In genomic region chr2:91537588-91538205, GRCm38 (mm10) we compare ENCODE assay signal across 7 mouse cellular contexts. TPM values are rescaled to one million over a fixed set of nuclear protein-coding genes. Genes with fewer than 3 reads are reported as not detected.
A peak's percentile ranks its signal among the peaks of the same experiment; 100 is the strongest.
DNase-seq lines count a peak whose midpoint lies in the region; ATAC-seq and TF ChIP-seq lines count a peak whose summit lies in the region.

No protein-coding gene starts in this region.

- no peak for TF ChIP-seq POLR2A in liver, adult 2 months (IDR thresholded peaks at IDR 0.05; ENCODE audit: extremely low read depth, insufficient read depth, low read length)

- TF ChIP-seq CTCF in kidney, postnatal 0 days (IDR thresholded peaks at IDR 0.05; ENCODE audit: low read depth), result peak; percentile 38
- 0 out of 2 replicates have a peak, but pooled peaks have one; percentile 14 for TF ChIP-seq CTCF in liver, adult 2 months (IDR thresholded peaks at IDR 0.05; ENCODE audit: low read depth, low read length)

- under 1% methylated on average over 17 of the region's 17 CpGs for WGBS in heart, embryonic 13.5 days
- 3% methylated on average over 17 of the region's 17 CpGs for WGBS in kidney, postnatal 0 days
- WGBS in liver, adult 2 months, result under 1% methylated on average over 17 of the region's 17 CpGs

- DNase-seq in c-Kit-negative CD71-positive TER-119-positive erythroid progenitor cells, embryonic 14.5 days (ENCODE audit: low read depth, low spot score), result peak; percentile 70
- DNase-seq in fibroblast of lung, adult 2 months (ENCODE audit: low read depth), result peak; percentile 58
- peak; percentile 95 for DNase-seq in kidney, postnatal 0 days (ENCODE audit: low spot score)
- DNase-seq in liver, adult 2 months (ENCODE audit: extremely low read depth, low read depth, low spot score), result peak; percentile 80
- peak; percentile 85 for DNase-seq in spleen, postnatal 36 days (ENCODE audit: low spot score in 2 of 2)

- H3K27me3 ChIP-seq in heart, embryonic 13.5 days (replicated peaks), result no peaks in the 10 kb centered on the region
- H3K27me3 ChIP-seq in kidney, postnatal 0 days (ENCODE audit: insufficient read depth, low read length), result no peaks in the 10 kb centered on the region
- H3K27me3 ChIP-seq in liver, adult 2 months (ENCODE audit: control insufficient read depth, insufficient read depth, low read length), result no peaks in the 10 kb centered on the region

- H3K27ac ChIP-seq in heart, embryonic 13.5 days (replicated peaks), result peak overlapping the region; percentile 82
- H3K27ac ChIP-seq in kidney, postnatal 0 days, result 0 out of 2 replicates have a peak overlapping the region, but pooled peaks have one; percentile 25
- H3K27ac ChIP-seq in liver, adult 2 months (replicated peaks; ENCODE audit: insufficient read depth, low read depth, low read length), result no peak overlapping the region; the same call in 1 of the 2 replicates

- no peaks in the 10 kb centered on the region for H3K9me3 ChIP-seq in heart, embryonic 13.5 days
- no peaks in the 10 kb centered on the region for H3K9me3 ChIP-seq in kidney, postnatal 0 days (replicated peaks; ENCODE audit: low read length)

- H3K4me1 ChIP-seq in heart, embryonic 13.5 days, result peaks cover 24% of the 10 kb centered on the region
- H3K4me1 ChIP-seq in kidney, postnatal 0 days (replicated peaks; ENCODE audit: insufficient read depth, low read length), result no peaks in the 10 kb centered on the region
- peaks cover 11% of the 10 kb centered on the region; the same call in 1 of the 2 replicates for H3K4me1 ChIP-seq in liver, adult 2 months (ENCODE audit: control insufficient read depth, insufficient read depth, low read length)

- peak overlapping the region; percentile 80 for H3K9ac ChIP-seq in heart, embryonic 13.5 days
- peak overlapping the region; percentile 50; the same call in 1 of the 2 replicates for H3K9ac ChIP-seq in kidney, postnatal 0 days (ENCODE audit: low read depth, low read length)
- H3K9ac ChIP-seq in liver, adult 2 months (ENCODE audit: low read depth, low read length), result peak overlapping the region; percentile 54; the same call in 1 of the 2 replicates

- peak overlapping the region; percentile 83 for H3K4me2 ChIP-seq in heart, embryonic 13.5 days
- H3K4me2 ChIP-seq in kidney, postnatal 0 days (ENCODE audit: low read length), result peak overlapping the region; percentile 57

- peaks cover 3% of the 10 kb centered on the region; the same call in 1 of the 2 replicates for H3K79me2 ChIP-seq in liver, adult 2 months (ENCODE audit: control insufficient read depth, insufficient read depth, low read length)

- peaks cover 5% of the 10 kb centered on the region for H3K36me3 ChIP-seq in heart, embryonic 13.5 days
- no peaks in the 10 kb centered on the region for H3K36me3 ChIP-seq in kidney, postnatal 0 days (ENCODE audit: insufficient read depth, low read length)
- no peaks in the 10 kb centered on the region for H3K36me3 ChIP-seq in liver, adult 2 months (ENCODE audit: control insufficient read depth, insufficient read depth, low read length)

- H3K4me3 ChIP-seq in heart, embryonic 13.5 days, result peak overlapping the region; percentile 59
- peak overlapping the region; percentile 29 for H3K4me3 ChIP-seq in kidney, postnatal 0 days (replicated peaks; ENCODE audit: low read depth, low read length)
- peak overlapping the region; percentile 32 for H3K4me3 ChIP-seq in liver, adult 2 months (ENCODE audit: insufficient read depth, low read depth, low read length)

- peak; percentile 92 for ATAC-seq in heart, embryonic 13.5 days (ENCODE audit: extremely low read depth, insufficient number of reproducible peaks, low FRiP score, low TSS enrichment)
- ATAC-seq in kidney, postnatal 0 days (replicated peaks; ENCODE audit: low FRiP score, low read depth), result peak; percentile 96
- ATAC-seq in monocyte, adult 5-6 weeks (replicated peaks; ENCODE audit: insufficient number of reproducible peaks, low FRiP score, low TSS enrichment, poor library complexity, severe bottlenecking), result peak; percentile 100

RNA-seq across cellular contexts. Expression of gene Ckap5, which starts 11.1 kb away (rescaled TPM):
- 63.1 and 66.1 TPM in 2 replicates for polyA plus RNA-seq in heart, embryonic 13.5 days (2015; fragmentation: Nextera tagmentation; extraction: Ambion mirVana)
- 44.0 and 50.8 TPM in 2 replicates for polyA plus RNA-seq in kidney, postnatal 0 days (2015; fragmentation: Nextera tagmentation; extraction: Ambion mirVana)
- 12.9 and 14.9 TPM in 2 replicates for total RNA-seq in liver, adult 2 months (2014; rRNA removed)
- 1.9 TPM in 2 replicates for polyA plus RNA-seq in liver, adult 2 months (2012; rRNA removed)
- total RNA-seq in monocyte, adult 5-6 weeks (2017), result 35.8 to 49.7 TPM (median 41.9 TPM) in 3 replicates

Comparison
In these comparisons a context has a peak if more than half of its experiments do, and no peak if none do; other contexts are left out.
1. RNA of gene Ckap5, which starts 11.1 kb away (polyA plus RNA-seq): 63.1 to 66.1 TPM in heart, embryonic 13.5 days and 44.0 to 50.8 TPM in kidney, postnatal 0 days; 1.9 TPM in liver, adult 2 months; every median in the first group is over 10 times any median in the second.
2. Peak in every context shown above with its lines, with median percentiles within 50 percentile points of each other: DNase-seq, ATAC-seq, H3K4me3 ChIP-seq and H3K9ac ChIP-seq.